Mouse (Mus musculus) cortical plate, adult 2 months (tissue): ENCODE results near the gene Cdc14b.

Experiments
- CTCF ChIP-seq: fragments of 200-500 bp; IDR thresholded peaks from 2 replicates; pipeline ENCODE4 v1.5.1; 2011; ENCODE audit warnings: mild to moderate bottlenecking, control low read depth, low read length; ENCODE audit not compliant: insufficient read depth; ENCODE audit errors: extremely low read depth
- POLR2A ChIP-seq: fragments of 200-500 bp; IDR thresholded peaks from 2 replicates; pipeline ENCODE4 v1.6.1; 2011; ENCODE audit warnings: mild to moderate bottlenecking, low read length, control low read depth; ENCODE audit not compliant: insufficient read depth; ENCODE audit errors: extremely low read depth

- no peak for TF ChIP-seq POLR2A
- no peak for TF ChIP-seq CTCF
Measured at GRCm38 (mm10) chr13:64274879-64275753, at the start of gene Cdc14b.
